Mouse (Mus musculus): ENCODE measurements around the gene Zfp239.

Zfp239 gene

DNA sequence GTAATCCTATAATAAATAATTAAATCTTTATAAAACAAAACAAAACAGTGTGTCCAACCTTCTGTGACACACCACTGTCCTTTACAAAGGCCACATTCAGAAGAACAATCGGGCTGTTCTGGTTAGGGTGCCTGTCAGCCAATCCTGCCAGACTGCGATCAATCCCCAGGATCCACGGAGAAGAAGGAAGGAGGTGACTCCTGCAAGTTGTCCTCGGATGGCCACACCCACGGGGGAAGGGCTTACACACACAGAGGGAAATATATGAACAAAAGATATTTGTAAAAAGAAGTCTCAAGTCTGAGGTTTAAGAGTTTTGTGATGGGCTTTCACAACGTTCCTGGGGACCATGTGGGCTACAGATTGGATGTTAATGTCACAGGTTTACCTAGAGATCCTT, at the start of gene Zfp239:
Gene Zfp239, plus strand, starts transcription at position 253 of the 400 bp plus-strand sequence.
- in situ Hi-C loops (cut with MboI, MseI) = no loop called here

- in situ Hi-C loops (cut with MboI, MseI) = no loop called here
Observed at GRCm38 (mm10) chr6:117814681-117815080, 47.2 kb upstream of the Zfp239 start.

- in situ Hi-C loops (cut with MboI, MseI) = no loop called here
Observed at GRCm38 (mm10) chr6:117817108-117817541, 44.8 kb upstream of the Zfp239 start.

GRCm38 (mm10) chr6:117820327-117820726, 41.6 kb upstream of the Zfp239 start:
- in situ Hi-C loops (cut with MboI, MseI) = loop anchor here (5.0 to 10.0 kb wide), 6 partner anchors 66 to 658 kb away; no protein-coding TSS in a partner anchor

DNA sequence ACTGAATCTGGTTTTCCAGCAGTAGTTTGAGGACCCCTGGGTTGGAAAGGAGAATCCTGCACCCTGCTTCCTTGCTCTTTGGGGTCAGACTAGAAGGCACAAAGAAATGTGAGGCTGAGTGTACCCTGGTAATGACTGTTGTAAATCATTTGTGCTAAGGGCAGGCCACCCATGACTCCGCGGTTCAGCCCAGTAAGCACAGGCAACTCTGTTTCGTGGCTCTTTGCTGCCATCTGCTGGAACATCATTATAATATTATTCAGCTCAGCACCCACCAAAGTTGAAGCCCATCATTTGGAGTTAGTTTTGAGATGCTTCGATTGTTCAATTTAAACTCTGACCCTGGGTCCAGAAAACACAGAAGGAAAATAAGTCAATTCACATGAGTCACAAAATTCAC, 36.5 kb upstream of the Zfp239 start:
- in situ Hi-C loops (cut with MboI, MseI) = loop anchor here (10.0 to 25.0 kb wide), 2 partner anchors 71 to 1188 kb away; partner anchors contain the start of gene Zfp422 (in 1 of the 2)

GRCm38 (mm10) chr6:117828273-117828672, 33.6 kb upstream of the Zfp239 start:
- in situ Hi-C loops (cut with MboI, MseI) = loop anchor here (10.0 to 25.0 kb wide), 2 partner anchors 73 to 1191 kb away; partner anchors contain the start of gene Zfp422 (in 1 of the 2)

GRCm38 (mm10) chr6:117840686-117841510, 21.0 kb upstream of the Zfp239 start, which contains the start of gene Zfp637:
Gene Zfp637, plus strand, starts transcription at chr6:117841180.
- in situ Hi-C loops (cut with MboI, MseI) = loop anchor here (10.0 to 25.0 kb wide), 2 partner anchors 294 to 1204 kb away; partner anchors contain the start of genes Csgalnact2 (in 1 of the 2) and Zfp422 (in 1 of the 2)

- in situ Hi-C loops (cut with MboI, MseI) = loop anchor here (10.0 to 25.0 kb wide), 2 partner anchors 293 to 1204 kb away; partner anchors contain the start of genes Csgalnact2 (in 1 of the 2) and Zfp422 (in 1 of the 2)
Observed at GRCm38 (mm10) chr6:117841511-117841955, 20.4 kb upstream of the Zfp239 start.

DNA sequence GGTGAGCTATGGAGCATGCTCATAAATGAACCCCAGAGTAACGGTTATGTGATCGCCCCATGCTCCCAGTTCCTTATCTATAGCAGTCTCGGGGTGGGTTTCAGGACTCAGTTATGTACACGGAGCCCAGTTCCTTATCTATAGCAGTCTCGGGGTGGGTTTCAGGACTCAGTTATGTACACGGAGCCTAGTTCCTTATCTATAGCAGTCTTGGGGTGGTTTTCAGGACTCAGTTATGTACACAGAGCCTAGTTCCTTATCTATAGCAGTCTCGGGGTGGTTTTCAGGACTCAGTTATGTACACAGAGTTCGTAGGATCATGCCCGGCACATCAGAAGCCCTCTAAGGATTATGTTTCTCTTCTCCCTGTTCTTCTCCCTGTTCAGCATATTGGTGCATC, 17.3 kb upstream of the Zfp239 start:
- in situ Hi-C loops (cut with MboI, MseI) = loop anchor here (10.0 to 25.0 kb wide), 2 partner anchors 290 to 1207 kb away; partner anchors contain the start of genes Csgalnact2 (in 1 of the 2) and Zfp422 (in 1 of the 2)

DNA sequence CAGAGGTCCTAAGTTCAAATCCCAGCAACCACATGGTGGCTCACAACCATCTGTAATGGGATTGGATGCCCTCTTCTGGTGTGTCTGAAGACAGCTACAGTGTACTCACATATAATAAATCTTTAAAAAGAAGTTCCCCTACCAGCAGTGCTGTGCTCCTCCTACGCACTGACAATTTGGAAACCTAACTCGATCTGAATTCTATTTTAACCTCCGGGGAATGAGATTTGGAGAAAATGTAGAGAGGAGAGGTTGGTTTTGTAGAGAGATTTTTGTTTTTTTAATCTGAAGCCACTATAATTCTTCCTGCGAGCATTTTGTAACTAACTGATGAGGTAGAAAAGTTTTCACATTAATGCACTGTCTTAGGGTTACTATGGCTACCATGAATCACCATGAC, 15.2 kb upstream of the Zfp239 start:
- in situ Hi-C loops (cut with MboI, MseI) = loop anchor here (5.0 to 25.0 kb wide), 3 partner anchors 86 to 1209 kb away; partner anchors contain the start of genes Csgalnact2 (in 1 of the 2) and Zfp422 (in 1 of the 2)

GRCm38 (mm10) chr6:117847772-117848171, 14.1 kb upstream of the Zfp239 start:
- in situ Hi-C loops (cut with MboI, MseI) = loop anchor here (5.0 to 25.0 kb wide), 3 partner anchors 85 to 1210 kb away; partner anchors contain the start of genes Csgalnact2 (in 1 of the 2) and Zfp422 (in 1 of the 2)

- in situ Hi-C loops (cut with MboI, MseI) = loop anchor here (5.0 to 25.0 kb wide), 3 partner anchors 84 to 1211 kb away; partner anchors contain the start of genes Csgalnact2 (in 1 of the 2) and Zfp422 (in 1 of the 2)
Observed at GRCm38 (mm10) chr6:117848577-117848976, 13.3 kb upstream of the Zfp239 start.

GRCm38 (mm10) chr6:117851747-117852146, 10.2 kb upstream of the Zfp239 start:
- in situ Hi-C loops (cut with MboI, MseI) = loop anchor here in 1 of 2 experiments (5.0 kb wide), 1 partner anchor 291 kb away; no protein-coding TSS in a partner anchor

GRCm38 (mm10) chr6:117857990-117858389, 3.9 kb upstream of the Zfp239 start:
- in situ Hi-C loops (cut with MboI, MseI) = no loop called here

GRCm38 (mm10) chr6:117862465-117862864, 565 bp downstream of the Zfp239 start:
- in situ Hi-C loops (cut with MboI, MseI) = no loop called here

- in situ Hi-C loops (cut with MboI, MseI) = no loop called here
Observed at GRCm38 (mm10) chr6:117862899-117863620, 1.2 kb downstream of the Zfp239 start.

- in situ Hi-C loops (cut with MboI, MseI) = no loop called here
Observed at GRCm38 (mm10) chr6:117863751-117864150, 1.9 kb downstream of the Zfp239 start.

- in situ Hi-C loops (cut with MboI, MseI) = no loop called here
Observed at GRCm38 (mm10) chr6:117868187-117868586, 6.3 kb downstream of the Zfp239 start.

GRCm38 (mm10) chr6:117871034-117871433, 9.1 kb downstream of the Zfp239 start:
- in situ Hi-C loops (cut with MboI, MseI) = loop anchor here in 1 of 2 experiments (5.0 kb wide), 1 partner anchor 46 kb away; no protein-coding TSS in a partner anchor

DNA sequence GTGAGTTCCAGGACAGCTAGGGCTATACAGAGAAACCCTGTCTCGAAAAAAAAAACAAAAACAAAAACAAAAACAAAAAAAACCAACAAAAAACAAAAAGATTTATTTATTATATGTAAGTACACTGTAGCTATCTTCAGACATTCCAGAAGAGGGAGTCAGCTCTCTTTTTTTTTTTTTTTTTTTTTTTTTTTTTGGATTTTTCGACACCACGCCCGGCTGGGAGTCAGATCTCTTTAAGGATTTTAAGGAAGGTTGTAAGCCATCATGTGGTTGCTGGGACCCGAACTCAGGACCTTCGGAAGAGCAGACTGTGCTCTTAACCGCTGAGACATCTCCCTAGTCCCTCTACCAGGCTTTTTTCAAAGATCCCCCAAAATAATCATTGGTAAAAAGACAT, 11.6 kb downstream of the Zfp239 start:
- in situ Hi-C loops (cut with MboI, MseI) = loop anchor here in 1 of 2 experiments (5.0 kb wide), 1 partner anchor 44 kb away; no protein-coding TSS in a partner anchor

Measured in T-helper 17 cell (primary cell).